20 mouse cellular contexts compared by ENCODE assay signal in the genomic region with DNA sequence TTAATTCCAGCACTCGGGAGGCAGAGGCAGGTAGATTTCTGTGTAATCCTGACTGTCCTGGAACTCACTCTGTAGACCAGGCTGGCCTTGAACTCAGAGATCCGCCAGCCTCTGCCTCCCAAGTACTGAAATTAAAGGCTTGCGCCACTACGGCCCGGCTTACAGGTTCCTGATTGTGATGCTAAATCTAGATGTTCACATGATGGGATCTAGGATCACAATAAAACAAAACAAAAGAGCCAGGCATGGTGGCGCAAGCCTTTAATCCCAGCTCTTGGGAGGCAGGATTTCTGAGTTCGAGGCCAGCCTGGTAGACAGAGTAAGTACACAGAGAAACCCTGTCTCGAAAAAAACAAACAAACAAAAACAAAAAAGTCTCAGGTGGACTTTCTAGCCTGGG. TPM values are rescaled to one million over a fixed set of nuclear protein-coding genes. Genes with fewer than 3 reads are reported as not detected.
DNase-seq lines count a peak whose midpoint lies in the region; ATAC-seq and TF ChIP-seq lines count a peak whose summit lies in the region.
"Had no signal": no experiment of that assay in that cellular context is flagged by ENCODE, and none has a peak within 500 bp of the region (broad histone marks: within the 10 kb centered on the region; RNA-seq: fewer than 3 reads in every experiment).

No protein-coding gene starts in this region.

- no peaks in the 10 kb centered on the region for H3K27me3 ChIP-seq in ES-Bruce4 (ENCODE audit: control insufficient read depth, insufficient read depth, low read length, poor library complexity, severe bottlenecking)
- no peaks in the 10 kb centered on the region for H3K27me3 ChIP-seq in hindbrain, embryonic 16.5 days (replicated peaks; ENCODE audit: control insufficient read depth, insufficient read depth, low read length)
- H3K27me3 ChIP-seq: embryonic facial prominence, embryonic 12.5 days; forebrain, embryonic 12.5 days; Patski had no signal

- H3K4me1 ChIP-seq in ES-Bruce4 (ENCODE audit: control insufficient read depth, insufficient read depth, low read length): peaks cover 4% of the 10 kb centered on the region
- no peaks in the 10 kb centered on the region for H3K4me1 ChIP-seq in hindbrain, embryonic 16.5 days (ENCODE audit: control insufficient read depth, insufficient read depth, low read depth, low read length)

- no peak for ATAC-seq in hindbrain, embryonic 16.5 days
- ATAC-seq: activated CD4-positive, CD25-positive, alpha-beta regulatory T cell, adult 4 months; forebrain, embryonic 14.5 days; forebrain, embryonic 16.5 days; Patski had no signal

- H3K9me3 ChIP-seq in ES-Bruce4 (replicated peaks; ENCODE audit: control insufficient read depth, insufficient read depth, low read length, poor library complexity, severe bottlenecking): no peaks in the 10 kb centered on the region
- no peaks in the 10 kb centered on the region for H3K9me3 ChIP-seq in hindbrain, embryonic 16.5 days (ENCODE audit: control insufficient read depth, low read length)
- H3K9me3 ChIP-seq: embryonic facial prominence, embryonic 10.5 days; embryonic facial prominence, embryonic 12.5 days; forebrain, embryonic 10.5 days had no signal

- peak overlapping the region; percentile 2; the same call in 1 of the 2 replicates for H3K9ac ChIP-seq in ES-Bruce4 (ENCODE audit: low read depth, poor library complexity, severe bottlenecking)
- no peak overlapping the region for H3K9ac ChIP-seq in hindbrain, embryonic 16.5 days (ENCODE audit: low read depth, low read length)
- H3K9ac ChIP-seq: embryonic facial prominence, embryonic 12.5 days; forebrain, embryonic 12.5 days had no signal

- no peak overlapping the region for H3K4me3 ChIP-seq in ES-Bruce4 (ENCODE audit: low read depth, low read length)
- no peak overlapping the region for H3K4me3 ChIP-seq in hindbrain, embryonic 16.5 days (ENCODE audit: low read length)
- H3K4me3 ChIP-seq: embryonic facial prominence, embryonic 10.5 days; embryonic facial prominence, embryonic 12.5 days; forebrain, embryonic 10.5 days; forebrain, embryonic 12.5 days had no signal

- no peaks in the 10 kb centered on the region for H3K36me3 ChIP-seq in ES-Bruce4 (ENCODE audit: control insufficient read depth, insufficient read depth, low read length, poor library complexity, severe bottlenecking)
- no peaks in the 10 kb centered on the region for H3K36me3 ChIP-seq in hindbrain, embryonic 16.5 days (ENCODE audit: control insufficient read depth, insufficient read depth, low read length)
- H3K36me3 ChIP-seq: embryonic facial prominence, embryonic 10.5 days; embryonic facial prominence, embryonic 12.5 days; forebrain, embryonic 10.5 days; forebrain, embryonic 12.5 days had no signal

- no peak for TF ChIP-seq CTCF in ES-Bruce4 (IDR thresholded peaks at IDR 0.05; ENCODE audit: low read depth, low read length)

- TF ChIP-seq POLR2A in ES-Bruce4 (IDR thresholded peaks at IDR 0.05; ENCODE audit: insufficient read depth, low read length): no peak

- H3K27ac ChIP-seq in ES-Bruce4 (ENCODE audit: insufficient read depth, low read length): peak overlapping the region; percentile 53
- no peak overlapping the region for H3K27ac ChIP-seq in hindbrain, embryonic 16.5 days (ENCODE audit: low read depth, low read length)
- H3K27ac ChIP-seq: embryonic facial prominence, embryonic 10.5 days; embryonic facial prominence, embryonic 12.5 days; forebrain, embryonic 10.5 days; forebrain, embryonic 12.5 days had no signal

- 96% methylated on average over 8 of the region's 8 CpGs for WGBS in hindbrain, embryonic 16.5 days

- peak; percentile 80 for DNase-seq in ES-CJ7 (ENCODE audit: low read depth, low spot score)
- DNase-seq in R1 (ENCODE audit: low read depth, low spot score): peak; percentile 91
- DNase-seq in kidney, adult 11 months: no peak
- DNase-seq in layer of hippocampus, adult 18-20 months (ENCODE audit: low spot score in 2 of 2): no peak
- DNase-seq: adrenal gland, adult 8-10 months; adrenal gland, postnatal 14 days; adrenal gland, postnatal 36 days; cerebellum, adult 11-12 months; cerebellum, adult 2 months; cerebellum, adult 9-10 months had no signal

- H3K4me2 ChIP-seq in hindbrain, embryonic 16.5 days (ENCODE audit: low read length): no peak overlapping the region
- H3K4me2 ChIP-seq: embryonic facial prominence, embryonic 12.5 days; forebrain, embryonic 12.5 days had no signal

- TF ChIP-seq EP300 in ES-Bruce4 (IDR thresholded peaks at IDR 0.05; ENCODE audit: insufficient read depth, low read depth, low read length): peak; percentile 35; the same call in 1 of the 2 replicates

RNA-seq across cellular contexts. Expression of a gene that starts 33.9 kb away (rescaled TPM):
- polyA plus RNA-seq in ES-Bruce4 (2011; ENCODE audit: insufficient read depth, insufficient read length, low read depth, missing spikeins): 27.1 and 29.0 TPM in 2 replicates
- 21.1 and 24.3 TPM in 2 replicates for polyA plus RNA-seq in hindbrain, embryonic 16.5 days (2015; fragmentation: Nextera tagmentation; extraction: Ambion mirVana)
- 10 to 100 TPM; 22.0 to 23.6 TPM for total RNA-seq in layer of hippocampus, adult 18-20 months (2021)

RNA-seq across cellular contexts. Expression of a gene that starts 37.6 kb away (rescaled TPM):
- 178 and 182 TPM in 2 replicates for polyA plus RNA-seq in ES-Bruce4 (2011; ENCODE audit: insufficient read depth, insufficient read length, low read depth, missing spikeins)
- 215 and 225 TPM in 2 replicates for polyA plus RNA-seq in hindbrain, embryonic 16.5 days (2015; fragmentation: Nextera tagmentation; extraction: Ambion mirVana)
- 10 to 100 TPM; 65.3 to 66.5 TPM for total RNA-seq in layer of hippocampus, adult 18-20 months (2021)

Comparison
In these comparisons a context has a peak if more than half of its experiments do, and no peak if none do; other contexts are left out.
1. DNase-seq: peak in ES-CJ7 (single experiment) and R1 (single experiment); none in kidney, adult 11 months (single experiment) and layer of hippocampus, adult 18-20 months (0 of 2).